In the genomic region with DNA sequence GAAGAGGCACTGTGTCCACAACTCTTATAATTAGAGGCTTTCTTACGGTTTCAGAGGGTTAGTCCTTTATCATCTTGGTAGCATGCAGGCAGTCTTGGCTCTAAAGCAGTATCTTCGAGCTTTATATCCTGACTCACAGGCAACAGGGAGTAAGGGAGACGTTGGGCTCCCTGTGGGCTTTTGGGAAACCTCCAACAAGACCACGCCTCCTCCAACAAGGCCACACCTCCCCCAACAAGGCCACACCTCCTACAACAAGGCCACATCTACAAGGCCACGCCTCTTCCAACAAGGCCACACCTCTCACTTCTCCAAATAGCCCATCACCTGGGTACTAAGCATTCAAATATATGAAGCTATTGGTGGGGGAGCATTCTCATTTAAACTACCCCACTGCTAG, we compare ENCODE assay signal across 17 mouse cellular contexts.
"Had no signal": no experiment of that assay in that cellular context is flagged by ENCODE, and none has a peak within 500 bp of the region (broad histone marks: within the 10 kb centered on the region; RNA-seq: fewer than 3 reads in every experiment).

No protein-coding gene starts in this region.

- DNase-seq: gastrocnemius, adult 2 months; gastrocnemius, postnatal 10 days; gastrocnemius, postnatal 25 days; heart, adult 18-20 months; heart, postnatal 10 days; heart, postnatal 4 days; kidney, adult 18-20 months; kidney, adult 8-10 months; kidney, postnatal 10 days; kidney, postnatal 25 days; kidney, postnatal 4 days; liver; liver, embryonic 13.5 days had no signal

- ATAC-seq: hindbrain, embryonic 16.5 days; inflammation-experienced regulatory T-cells, adult 6 months; intestine, embryonic 15.5 days; intestine, postnatal 0 days had no signal
